In the genomic region with DNA sequence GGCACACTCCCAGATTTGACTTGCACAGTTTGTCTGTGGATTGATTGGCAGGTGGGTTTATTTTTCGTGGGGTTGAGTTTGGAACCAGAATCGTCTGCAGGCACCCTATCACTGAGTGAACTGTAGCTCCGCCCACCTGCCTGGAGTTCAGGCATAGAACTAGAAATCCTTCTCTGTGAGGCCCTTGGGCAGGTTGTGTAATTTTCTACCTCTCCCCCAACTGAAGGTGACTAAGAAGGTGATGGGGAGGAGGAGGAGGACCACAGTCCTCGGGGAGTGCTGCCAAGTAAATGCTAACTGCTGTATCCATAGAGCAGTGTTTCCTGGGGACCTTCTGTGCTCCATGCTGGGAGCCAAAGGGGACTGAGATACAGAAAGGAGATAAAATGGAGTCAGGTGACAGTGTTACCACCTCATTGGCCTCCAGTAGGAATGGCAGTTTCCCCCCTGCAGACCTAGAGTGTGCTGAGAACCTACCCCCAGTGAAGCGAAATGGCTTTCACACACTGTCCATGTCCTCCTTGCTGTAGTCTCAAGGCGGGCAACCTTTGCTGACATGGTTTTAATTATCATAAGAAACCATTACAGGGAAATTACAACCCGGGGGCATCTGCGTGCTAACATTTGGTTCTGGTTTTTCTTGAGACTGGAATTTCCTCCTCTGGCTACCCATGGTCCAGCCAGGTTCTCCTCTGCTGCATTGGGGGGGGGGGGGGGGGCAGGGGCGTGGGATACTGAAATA, we compare ENCODE assay signal across 16 mouse cellular contexts.
DNase-seq lines count a peak whose midpoint lies in the region; ATAC-seq and TF ChIP-seq lines count a peak whose summit lies in the region.
"Had no signal": no experiment of that assay in that cellular context is flagged by ENCODE, and none has a peak within 500 bp of the region (broad histone marks: within the 10 kb centered on the region; RNA-seq: fewer than 3 reads in every experiment).

No protein-coding gene starts in this region.

- peak; percentile 35; the same call in 1 of the 2 replicates for ATAC-seq in lung, postnatal 0 days
- peak; percentile 34; the same call in 1 of the 2 replicates for ATAC-seq in stomach, postnatal 0 days (ENCODE audit: low FRiP score, low TSS enrichment)
- no peak; the same call in 1 of the 2 replicates for ATAC-seq in liver, embryonic 11.5 days (replicated peaks; ENCODE audit: low FRiP score)
- ATAC-seq: midbrain, embryonic 13.5 days had no signal

- H3K9me3 ChIP-seq in lung, postnatal 0 days (ENCODE audit: low read length): no peaks in the 10 kb centered on the region
- no peaks in the 10 kb centered on the region for H3K9me3 ChIP-seq in stomach, postnatal 0 days (ENCODE audit: control insufficient read depth, low read length)
- no peaks in the 10 kb centered on the region for H3K9me3 ChIP-seq in liver, embryonic 11.5 days (ENCODE audit: control insufficient read depth, low read length)
- H3K9me3 ChIP-seq: heart, embryonic 12.5 days; hindbrain, embryonic 12.5 days; midbrain, embryonic 13.5 days; neural tube, embryonic 12.5 days had no signal

- H3K4me2 ChIP-seq in lung, postnatal 0 days (replicated peaks; ENCODE audit: low read depth, low read length): no peak overlapping the region
- no peak overlapping the region for H3K4me2 ChIP-seq in stomach, postnatal 0 days (replicated peaks; ENCODE audit: low read depth)
- H3K4me2 ChIP-seq in liver, embryonic 11.5 days: no peak overlapping the region
- H3K4me2 ChIP-seq: heart, embryonic 12.5 days; hindbrain, embryonic 12.5 days; midbrain, embryonic 13.5 days; neural tube, embryonic 12.5 days had no signal

- no peak for TF ChIP-seq CTCF in lung, postnatal 0 days (IDR thresholded peaks at IDR 0.05)
- no peak for TF ChIP-seq CTCF in lung, adult 2 months (IDR thresholded peaks at IDR 0.05; ENCODE audit: insufficient read depth, low read length)
- no peak for TF ChIP-seq CTCF in stomach, postnatal 0 days (IDR thresholded peaks at IDR 0.05; ENCODE audit: low read depth)

- DNase-seq in lung, postnatal 0 days (ENCODE audit: low spot score): peak; percentile 16
- no peak for DNase-seq in lung, adult 2 months
- peak; percentile 46 for DNase-seq in embryo, embryonic 11 days
- DNase-seq in kidney, adult 9 months: peak; percentile 65
- no peak for DNase-seq in stomach, postnatal 0 days (ENCODE audit: low spot score)
- no peak for DNase-seq in frontal cortex, postnatal 10 days (ENCODE audit: low spot score in 2 of 2)
- DNase-seq in right cerebral cortex, postnatal 25 days: no peak
- DNase-seq in liver, embryonic 11.5 days (ENCODE audit: low spot score): no peak
- DNase-seq: cerebellum, adult 2 months; lung, adult 18-20 months; retina, postnatal 1 day; thymus, postnatal 14 days had no signal

- TF ChIP-seq EP300 in lung, postnatal 0 days (IDR thresholded peaks at IDR 0.05): no peak
- no peak for TF ChIP-seq EP300 in stomach, postnatal 0 days (optimal IDR thresholded peaks at IDR 0.05)

- H3K36me3 ChIP-seq in lung, postnatal 0 days (ENCODE audit: insufficient read depth, low read length): no peaks in the 10 kb centered on the region
- H3K36me3 ChIP-seq in stomach, postnatal 0 days (ENCODE audit: control insufficient read depth, insufficient read depth, low read length): no peaks in the 10 kb centered on the region
- no peaks in the 10 kb centered on the region for H3K36me3 ChIP-seq in liver, embryonic 11.5 days (ENCODE audit: control insufficient read depth, insufficient read depth, low read length)
- H3K36me3 ChIP-seq: heart, embryonic 12.5 days; hindbrain, embryonic 12.5 days; midbrain, embryonic 13.5 days; neural tube, embryonic 12.5 days had no signal

- 62% methylated on average over 9 of the region's 9 CpGs for WGBS in lung, postnatal 0 days
- WGBS in lung, adult 2 months: 77% methylated on average over 9 of the region's 9 CpGs
- 61% methylated on average over 8 of the region's 9 CpGs for WGBS in stomach, postnatal 0 days
- 61% methylated on average over 9 of the region's 9 CpGs for WGBS in liver, embryonic 11.5 days

- H3K27ac ChIP-seq in lung, postnatal 0 days (ENCODE audit: low read length): no peak overlapping the region
- H3K27ac ChIP-seq in stomach, postnatal 0 days (replicated peaks): no peak overlapping the region
- no peak overlapping the region for H3K27ac ChIP-seq in liver, embryonic 11.5 days (ENCODE audit: low read depth, low read length)
- H3K27ac ChIP-seq: hindbrain, embryonic 12.5 days; midbrain, embryonic 13.5 days; neural tube, embryonic 12.5 days had no signal

- H3K4me1 ChIP-seq in lung, postnatal 0 days (ENCODE audit: insufficient read depth, low read depth, low read length): no peaks in the 10 kb centered on the region
- no peaks in the 10 kb centered on the region for H3K4me1 ChIP-seq in lung, adult 2 months (ENCODE audit: control insufficient read depth, insufficient read depth, low read length)
- no peaks in the 10 kb centered on the region for H3K4me1 ChIP-seq in stomach, postnatal 0 days (replicated peaks; ENCODE audit: control insufficient read depth, insufficient read depth)
- H3K4me1 ChIP-seq in liver, embryonic 11.5 days (replicated peaks; ENCODE audit: control insufficient read depth, insufficient read depth, low read length): no peaks in the 10 kb centered on the region
- H3K4me1 ChIP-seq: neural tube, embryonic 12.5 days had no signal

- no peak overlapping the region for H3K4me3 ChIP-seq in lung, postnatal 0 days (ENCODE audit: low read depth, low read length)
- no peak overlapping the region for H3K4me3 ChIP-seq in lung, adult 2 months (replicated peaks; ENCODE audit: extremely low read depth, low read depth, low read length)
- no peak overlapping the region for H3K4me3 ChIP-seq in stomach, postnatal 0 days (ENCODE audit: low read depth, low read length)
- H3K4me3 ChIP-seq in liver, embryonic 11.5 days (ENCODE audit: low read depth, low read length): no peak overlapping the region
- H3K4me3 ChIP-seq: heart, embryonic 12.5 days; hindbrain, embryonic 12.5 days; midbrain, embryonic 13.5 days; neural tube, embryonic 12.5 days had no signal

- no peak for TF ChIP-seq POLR2A in lung, adult 2 months (IDR thresholded peaks at IDR 0.05; ENCODE audit: borderline replicate concordance, extremely low read depth, low read depth, low read length)

- H3K27me3 ChIP-seq in lung, postnatal 0 days (replicated peaks; ENCODE audit: insufficient read depth, low read length): no peaks in the 10 kb centered on the region
- no peaks in the 10 kb centered on the region for H3K27me3 ChIP-seq in stomach, postnatal 0 days (ENCODE audit: control insufficient read depth, insufficient read depth, low read length)
- no peaks in the 10 kb centered on the region for H3K27me3 ChIP-seq in liver, embryonic 11.5 days (replicated peaks; ENCODE audit: control insufficient read depth, insufficient read depth, low read length)
- H3K27me3 ChIP-seq: heart, embryonic 12.5 days; hindbrain, embryonic 12.5 days; midbrain, embryonic 13.5 days; neural tube, embryonic 12.5 days had no signal

- H3K9ac ChIP-seq in lung, postnatal 0 days (replicated peaks; ENCODE audit: low read depth): no peak overlapping the region
- H3K9ac ChIP-seq in stomach, postnatal 0 days (ENCODE audit: low read length): no peak overlapping the region
- no peak overlapping the region for H3K9ac ChIP-seq in liver, embryonic 11.5 days (ENCODE audit: low read depth, low read length)
- H3K9ac ChIP-seq: heart, embryonic 12.5 days; hindbrain, embryonic 12.5 days; midbrain, embryonic 13.5 days; neural tube, embryonic 12.5 days had no signal

Comparison
In these comparisons a context has a peak if more than half of its experiments do, and no peak if none do; other contexts are left out.
1. DNase-seq: peak in lung, postnatal 0 days (single experiment), embryo, embryonic 11 days (single experiment) and kidney, adult 9 months (single experiment); none in lung, adult 2 months (single experiment), stomach, postnatal 0 days (single experiment), frontal cortex, postnatal 10 days (0 of 2), right cerebral cortex, postnatal 25 days (single experiment) and liver, embryonic 11.5 days (single experiment).